Mouse (Mus musculus) forebrain, embryonic 11.5 days (tissue): ENCODE data around the gene Plpp1. TPM values are rescaled to one million over a fixed set of nuclear protein-coding genes. Genes with fewer than 3 reads are reported as not detected.

ENCODE experiments used
- ATAC-seq: fragments of 200-750 bp; cut with Nextera tagmentation; replicated peaks from 2 replicates; pipeline ENCODE4 v1.8.0; 2017; ENCODE audit warnings: moderate TSS enrichment; ENCODE audit not compliant: low FRiP score
- DNase-seq: peaks from one replicate; pipeline ENCODE4 v3.0.0-alpha.2; 2017; ENCODE audit warnings: low spot score
- H3K27ac ChIP-seq: fragments of 300-500 bp; sonication (generic); 2 replicates; pipeline ENCODE4 v1.5.1; 2014; ENCODE audit warnings: low read depth, low read length
- H3K27me3 ChIP-seq: fragments of 300-500 bp; sonication (generic); 2 replicates; pipeline ENCODE4 v1.6.1; 2014; ENCODE audit warnings: mild to moderate bottlenecking, low read length, mixed read lengths; ENCODE audit not compliant: control insufficient read depth, insufficient read depth
- H3K36me3 ChIP-seq: fragments of 300-500 bp; sonication (generic); 2 replicates; pipeline ENCODE4 v1.6.1; 2014; ENCODE audit warnings: mild to moderate bottlenecking, low read length, moderate library complexity, mixed read lengths; ENCODE audit not compliant: control insufficient read depth, insufficient read depth
- H3K4me1 ChIP-seq: fragments of 300-500 bp; sonication (generic); replicated peaks from 2 replicates; pipeline ENCODE4 v1.6.1; 2014; ENCODE audit warnings: low read length, mixed read lengths; ENCODE audit not compliant: control insufficient read depth, insufficient read depth
- H3K4me2 ChIP-seq: fragments of 300-500 bp; sonication (generic); 2 replicates; pipeline ENCODE4 v1.6.1; 2014; ENCODE audit warnings: low read depth, mild to moderate bottlenecking, low read length, moderate library complexity, mixed read lengths; ENCODE audit not compliant: severe bottlenecking
- H3K4me3 ChIP-seq: fragments of 300-500 bp; sonication (generic); 2 replicates; pipeline ENCODE4 v1.5.1; 2014; ENCODE audit warnings: low read depth, low read length
- H3K9ac ChIP-seq: fragments of 300-500 bp; sonication (generic); 2 replicates; pipeline ENCODE4 v1.6.1; 2014; ENCODE audit warnings: low read length
- H3K9me3 ChIP-seq: fragments of 300-500 bp; sonication (generic); 2 replicates; pipeline ENCODE4 v1.6.1; 2016; ENCODE audit warnings: low read length, mixed read lengths; ENCODE audit not compliant: control insufficient read depth
- whole genome bisulfite sequencing: fragments of 180-500 bp; shearing (Covaris S2); extraction: QIAGEN DNeasy Blood & Tissue Kit; methylation state at CpG from one replicate; pipeline ENCODE4 v1.1.7; 2014; 5-methylcytosine and 5-hydroxymethylcytosine counted together
- polyA plus RNA-seq: library from polyadenylated mRNA; unstranded; fragments of >200 nt; fragmentation: Nextera tagmentation; extraction: Ambion mirVana; gene quantifications from 2 replicates; pipeline ENCODE4 v1.2.1, GENCODE M21; 2014

Gene Plpp1
- polyA plus RNA-seq, 1 experiment from 2014 or later = 16.1 TPM

GRCm38 (mm10) chr13:112759364-112759763 is 41.2 kb upstream of the Plpp1 start:
- no peak overlapping the region for H3K4me2 ChIP-seq
- no peak for DNase-seq
- no peaks in the 10 kb centered on the region for H3K36me3 ChIP-seq
- 82% methylated on average over 9 of the region's 9 CpGs for WGBS
- no peak overlapping the region for H3K4me3 ChIP-seq
- H3K4me1 ChIP-seq = no peaks in the 10 kb centered on the region
- no peak overlapping the region for H3K9ac ChIP-seq
- no peaks in the 10 kb centered on the region for H3K27me3 ChIP-seq
- no peak for ATAC-seq
- no peak overlapping the region for H3K27ac ChIP-seq
- H3K9me3 ChIP-seq = no peaks in the 10 kb centered on the region

- 82% methylated on average over 15 of the region's 15 CpGs for WGBS
- DNase-seq (no peak), ATAC-seq (no peak)
- Histone ChIP-seq H3K36me3 (no peaks in the 10 kb centered on the region), H3K9me3 (no peaks in the 10 kb centered on the region), H3K4me2 (no peak overlapping the region), H3K4me3 (no peak overlapping the region), H3K27me3 (no peaks in the 10 kb centered on the region), H3K4me1 (no peaks in the 10 kb centered on the region), H3K27ac (no peak overlapping the region), H3K9ac (no peak overlapping the region)
These were observed 40.6 kb upstream of the Plpp1 start for GRCm38 (mm10) chr13:112759777-112760537.

DNA sequence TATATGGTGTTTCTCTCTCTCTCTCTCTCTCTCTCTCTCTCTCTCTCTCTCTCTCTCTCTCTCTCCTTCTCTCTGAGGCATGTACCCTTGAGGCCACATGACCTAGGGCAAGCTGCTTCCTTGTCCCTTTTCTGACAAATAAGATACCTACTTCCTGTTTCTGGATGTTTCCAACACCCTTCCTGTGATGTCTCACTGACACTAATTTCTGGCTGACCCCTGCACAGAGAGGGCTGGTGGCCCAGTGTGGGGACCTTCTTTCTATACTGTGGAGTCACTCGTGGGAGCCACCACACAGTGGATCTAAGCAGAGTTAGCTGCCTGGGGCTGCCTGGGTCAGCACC is 40.1 kb upstream of the Plpp1 start:
- Histone ChIP-seq H3K27me3 (no peaks in the 10 kb centered on the region), H3K9me3 (no peaks in the 10 kb centered on the region), H3K4me1 (no peaks in the 10 kb centered on the region), H3K36me3 (no peaks in the 10 kb centered on the region), H3K4me3 (no peak overlapping the region), H3K4me2 (no peak overlapping the region), H3K9ac (no peak overlapping the region), H3K27ac (no peak overlapping the region)
- 47% methylated on average over 1 of the region's 1 CpGs for WGBS
- ATAC-seq (no peak), DNase-seq (no peak)

GRCm38 (mm10) chr13:112761787-112762186 is 38.8 kb upstream of the Plpp1 start:
- ATAC-seq (no peak), DNase-seq (no peak)
- no peak overlapping the region for H3K4me3 ChIP-seq
- 81% methylated on average over 1 of the region's 1 CpGs for WGBS
- H3K36me3 ChIP-seq = no peaks in the 10 kb centered on the region
- H3K4me2 ChIP-seq = no peak overlapping the region
- no peaks in the 10 kb centered on the region for H3K27me3 ChIP-seq
- H3K4me1 ChIP-seq = no peaks in the 10 kb centered on the region
- no peak overlapping the region for H3K9ac ChIP-seq
- H3K27ac ChIP-seq = no peak overlapping the region
- H3K9me3 ChIP-seq = no peaks in the 10 kb centered on the region; the same call in 1 of the 2 replicates

DNA sequence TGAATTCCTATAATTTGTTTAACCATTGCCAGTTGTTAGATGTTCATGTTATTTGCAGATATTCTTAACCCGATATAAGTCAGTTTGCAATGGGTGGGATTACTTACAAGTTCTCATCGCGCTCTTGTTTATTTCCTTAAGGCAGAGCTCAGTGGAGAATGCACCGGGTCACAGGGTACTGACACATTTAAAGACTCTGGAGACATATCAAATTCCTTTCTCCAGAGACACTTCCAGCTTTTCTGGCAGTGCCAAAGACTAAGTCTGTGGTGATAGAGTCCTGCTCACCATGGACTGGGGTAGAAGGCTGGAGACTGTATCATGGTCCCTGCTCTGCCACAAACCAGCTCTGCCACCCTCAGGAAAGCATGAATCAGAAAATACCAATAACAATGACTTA is 38.0 kb upstream of the Plpp1 start:
- Histone ChIP-seq H3K27ac (no peak overlapping the region), H3K9me3 (peaks cover 6% of the 10 kb centered on the region; the same call in 1 of the 2 replicates), H3K4me3 (no peak overlapping the region), H3K9ac (no peak overlapping the region), H3K36me3 (no peaks in the 10 kb centered on the region), H3K27me3 (no peaks in the 10 kb centered on the region), H3K4me1 (no peaks in the 10 kb centered on the region), H3K4me2 (no peak overlapping the region)
- no peak for DNase-seq
- 78% methylated on average over 4 of the region's 4 CpGs for WGBS
- no peak for ATAC-seq

DNA sequence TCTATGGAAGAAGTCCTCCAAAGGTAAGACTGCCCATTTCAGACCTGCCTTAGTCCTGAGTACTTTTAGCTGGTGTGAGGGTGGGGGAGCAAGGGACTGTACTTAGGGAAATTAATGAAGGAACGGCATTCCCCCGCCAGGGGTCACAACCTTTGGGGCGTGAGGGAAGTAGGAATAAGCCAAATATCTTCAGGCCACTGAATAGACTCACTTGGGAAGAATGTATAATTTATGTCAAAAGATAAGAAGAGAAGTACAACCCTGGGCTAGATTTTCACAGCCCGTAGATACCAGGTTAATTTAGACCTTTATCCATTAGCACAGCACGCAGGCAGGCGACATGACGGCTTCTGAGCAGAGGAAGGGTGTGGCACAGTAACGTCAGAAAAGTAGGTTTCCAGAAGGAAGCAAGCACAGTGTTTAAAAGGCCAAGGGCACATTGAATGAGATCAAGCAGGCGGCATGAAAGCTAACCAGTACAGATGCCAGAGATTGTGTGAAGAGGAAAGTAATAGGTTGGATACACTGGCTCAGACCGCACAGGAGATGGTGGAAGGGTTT is 37.0 kb upstream of the Plpp1 start:
- Histone ChIP-seq H3K9me3 (peaks cover 10% of the 10 kb centered on the region), H3K4me2 (no peak overlapping the region), H3K9ac (no peak overlapping the region), H3K27ac (no peak overlapping the region), H3K4me1 (no peaks in the 10 kb centered on the region), H3K36me3 (no peaks in the 10 kb centered on the region), H3K27me3 (no peaks in the 10 kb centered on the region), H3K4me3 (no peak overlapping the region)
- DNase-seq (no peak), ATAC-seq (no peak)
- 87% methylated on average over 10 of the region's 10 CpGs for WGBS

DNA sequence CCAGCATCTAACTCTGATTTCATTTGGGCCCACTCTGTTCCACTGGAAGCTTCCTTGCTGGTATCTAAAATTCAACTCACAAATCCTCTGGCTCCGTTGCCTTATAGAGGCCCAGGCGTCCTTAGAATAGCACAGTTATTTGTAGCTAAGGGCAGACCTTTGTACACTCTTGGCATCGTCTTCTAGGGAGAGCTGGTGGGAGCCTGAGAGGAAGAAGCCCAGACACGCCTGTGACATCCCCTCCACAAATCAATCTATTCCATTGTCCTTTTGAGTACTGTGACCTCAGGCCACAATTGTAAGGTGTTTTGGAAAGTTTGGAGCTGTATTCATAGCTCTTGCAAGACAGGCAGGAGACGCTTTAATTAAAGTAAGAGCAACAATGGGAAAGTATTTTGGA is 36.0 kb upstream of the Plpp1 start:
- Histone ChIP-seq H3K9me3 (peaks cover 10% of the 10 kb centered on the region), H3K36me3 (no peaks in the 10 kb centered on the region), H3K4me1 (no peaks in the 10 kb centered on the region), H3K4me2 (no peak overlapping the region), H3K4me3 (no peak overlapping the region), H3K27me3 (no peaks in the 10 kb centered on the region), H3K9ac (no peak overlapping the region), H3K27ac (no peak overlapping the region)
- no peak for DNase-seq
- no peak for ATAC-seq
- 89% methylated on average over 5 of the region's 5 CpGs for WGBS

- H3K36me3 ChIP-seq = no peaks in the 10 kb centered on the region
- H3K9me3 ChIP-seq = peaks cover 10% of the 10 kb centered on the region
- H3K27me3 ChIP-seq = no peaks in the 10 kb centered on the region
- H3K4me1 ChIP-seq = peaks cover 2% of the 10 kb centered on the region; the same call in 1 of the 2 replicates
- DNase-seq (no peak), ATAC-seq (no peak)
- H3K9ac ChIP-seq = no peak overlapping the region
- WGBS = 86% methylated on average over 3 of the region's 3 CpGs
- H3K27ac ChIP-seq = no peak overlapping the region
- H3K4me2 ChIP-seq = no peak overlapping the region
- H3K4me3 ChIP-seq = no peak overlapping the region
These were observed 34.9 kb upstream of the Plpp1 start for GRCm38 (mm10) chr13:112765654-112766053.
